Mouse (Mus musculus): ENCODE measurements at regions not wholly inside any gene's neighbourhood (a gene's known extent, or its start where the extent isn't known, plus 50 kb on each side); places are given as distances from the start of the nearest gene placed in this dataset.

DNA sequence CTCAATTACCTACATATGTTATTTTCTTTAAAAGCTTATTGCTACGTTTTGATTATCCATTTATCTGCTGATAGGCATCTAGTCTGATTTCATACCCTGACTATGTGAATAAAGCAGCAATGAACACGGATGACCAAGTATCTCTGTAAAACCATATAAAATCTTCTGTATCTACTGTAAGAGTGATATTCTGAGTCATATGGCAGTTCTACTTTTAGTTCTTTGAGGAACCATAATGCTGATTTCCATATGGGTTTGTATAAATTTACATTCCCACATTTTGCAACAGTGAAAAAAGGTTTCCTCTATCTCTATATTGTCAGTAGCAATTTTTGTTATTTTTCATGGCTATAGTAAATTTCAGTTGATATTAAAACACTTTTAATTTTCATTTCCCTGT lies 280.6 kb downstream of the Fsip2 start:
- H3K4me3 ChIP-seq, result no peak overlapping the region
- no peaks in the 10 kb centered on the region for H3K9me3 ChIP-seq
- H3K4me1 ChIP-seq, result no peaks in the 10 kb centered on the region
- WGBS, result 80% methylated on average over 2 of the region's 2 CpGs
- no peak for ATAC-seq (ENCODE audit: low FRiP score, low read depth)
- no peaks in the 10 kb centered on the region for H3K27me3 ChIP-seq
- H3K36me3 ChIP-seq, result no peaks in the 10 kb centered on the region
- no peak overlapping the region for H3K9ac ChIP-seq (replicated peaks)
- no peak overlapping the region for H3K4me2 ChIP-seq (replicated peaks)
- no peak overlapping the region for H3K27ac ChIP-seq (replicated peaks)

DNA sequence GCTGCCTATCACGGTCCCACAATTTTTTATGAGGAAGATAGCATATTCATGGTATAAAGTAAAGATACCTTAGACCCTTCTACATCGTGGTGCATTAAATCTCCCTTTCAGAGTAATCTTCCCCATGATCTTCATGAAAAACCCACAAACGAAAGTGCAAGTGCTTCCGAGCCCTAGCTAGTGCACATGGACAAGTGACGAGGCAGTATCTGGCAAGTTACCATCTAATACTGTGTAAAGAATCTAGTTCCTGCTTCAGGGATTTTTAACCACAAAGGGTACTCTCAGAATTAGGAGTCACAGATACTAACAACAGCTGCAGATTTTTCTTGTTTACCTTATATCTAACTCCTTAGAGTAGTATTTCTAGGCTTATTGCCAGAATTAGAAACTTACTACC lies 282.8 kb downstream of the Fsip2 start:
- Histone ChIP-seq H3K4me2 (replicated peaks) (no peak overlapping the region), H3K4me1 (no peaks in the 10 kb centered on the region), H3K36me3 (no peaks in the 10 kb centered on the region), H3K27me3 (no peaks in the 10 kb centered on the region), H3K27ac (replicated peaks) (no peak overlapping the region), H3K4me3 (no peak overlapping the region), H3K9ac (replicated peaks) (no peak overlapping the region), H3K9me3 (no peaks in the 10 kb centered on the region)
- no peak for ATAC-seq (ENCODE audit: low FRiP score, low read depth)
- 89% methylated on average over 5 of the region's 5 CpGs for WGBS

DNA sequence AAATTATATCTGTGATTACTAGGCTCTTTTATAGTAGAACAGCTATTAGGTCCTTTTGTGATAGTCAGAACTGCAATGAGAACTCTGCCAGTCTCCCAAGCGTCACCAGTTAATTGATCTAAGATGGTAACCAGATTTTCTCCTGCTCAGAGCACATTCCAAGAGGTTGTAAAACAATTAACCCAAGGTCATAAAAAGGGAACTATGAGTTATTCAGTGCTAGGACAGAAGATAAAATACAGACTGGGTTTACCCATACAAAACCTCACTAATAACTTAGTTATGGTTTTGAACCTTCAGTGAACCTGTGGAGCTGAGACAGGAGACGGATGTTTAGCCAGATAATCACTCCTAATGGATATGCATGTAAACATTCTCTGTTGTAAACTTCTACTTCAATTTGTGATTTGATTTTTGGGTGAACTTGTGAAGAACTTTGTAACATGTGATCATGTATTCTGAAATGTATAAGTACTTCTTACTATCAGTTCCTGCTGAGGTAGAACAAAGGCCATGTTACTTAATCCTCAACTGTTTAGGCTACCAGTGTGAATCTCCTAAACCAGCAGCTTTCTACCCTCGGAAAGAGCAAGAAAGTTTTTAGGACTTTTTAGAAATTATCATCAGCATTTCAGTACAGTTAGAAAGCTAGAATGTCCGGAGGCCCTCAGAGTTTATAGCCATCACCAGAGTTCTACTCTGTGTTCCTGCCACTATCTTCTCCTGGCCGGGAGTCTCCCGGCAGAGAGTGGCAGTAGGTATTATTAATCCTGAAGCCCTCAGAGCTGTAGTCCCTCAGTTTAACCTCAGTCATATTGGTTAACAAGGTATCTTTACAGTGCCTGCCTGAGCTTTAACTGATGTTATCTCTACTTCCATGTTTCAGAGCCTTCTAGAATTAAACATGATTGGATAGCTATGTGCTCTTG lies 308.0 kb downstream of the Fsip2 start:
- WGBS, result 79% methylated on average over 6 of the region's 6 CpGs
- Histone ChIP-seq H3K27ac (replicated peaks) (no peak overlapping the region), H3K4me1 (no peaks in the 10 kb centered on the region), H3K9me3 (no peaks in the 10 kb centered on the region), H3K4me2 (replicated peaks) (no peak overlapping the region), H3K4me3 (no peak overlapping the region), H3K9ac (replicated peaks) (no peak overlapping the region), H3K36me3 (no peaks in the 10 kb centered on the region), H3K27me3 (no peaks in the 10 kb centered on the region)
- ATAC-seq (ENCODE audit: low FRiP score, low read depth), result no peak

DNA sequence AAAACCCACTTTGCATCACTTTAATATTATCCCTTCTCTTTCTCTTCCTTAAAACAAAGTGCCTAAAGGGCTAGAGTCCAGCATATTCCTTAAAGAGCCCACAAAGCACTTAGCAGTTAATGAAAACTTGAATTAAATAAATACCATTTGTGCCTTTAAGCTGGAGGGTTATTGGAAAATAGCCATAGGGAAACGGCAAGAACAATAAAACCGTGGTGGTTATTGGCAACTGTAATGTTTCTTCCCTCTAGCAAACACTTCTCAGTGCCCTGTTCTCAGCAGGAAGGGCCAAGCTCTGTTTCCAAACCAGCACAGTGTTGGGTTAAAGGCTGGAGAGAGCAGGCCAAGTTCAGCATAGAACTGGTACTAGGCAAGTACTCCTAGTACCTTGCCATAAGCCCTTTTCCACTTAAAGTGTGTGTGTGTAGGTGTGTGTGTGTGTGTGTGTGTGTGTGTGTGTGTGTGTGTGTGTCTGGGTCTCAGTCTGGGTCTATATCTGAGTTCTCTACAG lies 313.4 kb downstream of the Fsip2 start:
- H3K27me3 ChIP-seq, result no peaks in the 10 kb centered on the region
- H3K36me3 ChIP-seq, result no peaks in the 10 kb centered on the region
- no peaks in the 10 kb centered on the region for H3K4me1 ChIP-seq
- WGBS, result 80% methylated on average over 2 of the region's 2 CpGs
- no peaks in the 10 kb centered on the region for H3K9me3 ChIP-seq
- no peak overlapping the region for H3K27ac ChIP-seq (replicated peaks)
- no peak for ATAC-seq (ENCODE audit: low FRiP score, low read depth)
- H3K9ac ChIP-seq (replicated peaks), result no peak overlapping the region
- no peak overlapping the region for H3K4me3 ChIP-seq
- no peak overlapping the region for H3K4me2 ChIP-seq (replicated peaks)

DNA sequence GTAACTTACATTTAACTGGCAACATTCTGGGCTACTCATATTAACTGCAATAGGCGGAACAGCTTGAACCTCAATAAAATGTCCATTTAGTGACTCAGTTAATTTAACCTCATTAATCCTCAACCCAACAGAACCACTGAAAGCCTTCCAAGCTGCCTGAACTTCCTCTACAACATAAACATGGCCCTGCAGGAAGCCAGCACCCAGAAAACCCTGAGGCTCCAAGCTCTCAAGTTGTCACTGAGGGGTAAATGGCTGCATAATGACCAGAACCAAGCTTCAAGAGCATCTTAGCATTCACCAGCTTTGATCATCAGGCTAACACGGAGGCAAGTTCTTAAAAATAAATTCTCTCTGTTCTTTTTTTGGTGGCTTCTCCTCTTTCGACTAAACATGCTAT lies 315.2 kb downstream of the Fsip2 start:
- WGBS, result 74% methylated on average over 3 of the region's 3 CpGs
- no peaks in the 10 kb centered on the region for H3K36me3 ChIP-seq

DNA sequence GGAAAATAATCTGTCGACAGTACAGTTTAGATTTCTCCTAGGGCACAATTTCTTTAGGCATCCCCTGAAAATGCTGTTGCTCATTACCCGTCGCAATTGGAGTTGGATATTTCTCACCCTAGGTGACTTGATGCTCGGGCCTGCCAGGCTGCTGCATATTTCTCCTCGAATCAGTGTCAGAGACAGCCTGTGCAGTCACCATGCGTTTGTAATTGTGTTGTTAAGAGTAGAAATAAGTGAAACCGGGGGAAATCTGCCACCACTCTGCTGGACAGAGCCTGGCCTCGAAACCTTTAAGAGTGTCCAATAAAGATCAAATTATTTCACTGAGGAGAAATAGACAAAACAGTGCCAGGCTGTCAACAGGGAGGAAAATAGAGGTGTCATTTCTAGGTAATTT lies 340.7 kb upstream of the Zc3h15 start:
- no peak for ATAC-seq (ENCODE audit: low FRiP score, low read depth)
- Histone ChIP-seq H3K4me1 (no peaks in the 10 kb centered on the region), H3K4me3 (no peak overlapping the region), H3K9me3 (no peaks in the 10 kb centered on the region), H3K27ac (replicated peaks) (no peak overlapping the region), H3K36me3 (no peaks in the 10 kb centered on the region), H3K27me3 (no peaks in the 10 kb centered on the region), H3K9ac (replicated peaks) (no peak overlapping the region), H3K4me2 (replicated peaks) (no peak overlapping the region)
- WGBS, result 72% methylated on average over 8 of the region's 8 CpGs

More for the DNA sequence above, 315.2 kb downstream of the Fsip2 start:
- Histone ChIP-seq H3K9ac (replicated peaks) (no peak overlapping the region), H3K4me2 (replicated peaks) (no peak overlapping the region), H3K9me3 (no peaks in the 10 kb centered on the region), H3K27ac (replicated peaks) (no peak overlapping the region), H3K27me3 (no peaks in the 10 kb centered on the region), H3K4me3 (no peak overlapping the region), H3K4me1 (no peaks in the 10 kb centered on the region)
- no peak for ATAC-seq (ENCODE audit: low FRiP score, low read depth)

DNA sequence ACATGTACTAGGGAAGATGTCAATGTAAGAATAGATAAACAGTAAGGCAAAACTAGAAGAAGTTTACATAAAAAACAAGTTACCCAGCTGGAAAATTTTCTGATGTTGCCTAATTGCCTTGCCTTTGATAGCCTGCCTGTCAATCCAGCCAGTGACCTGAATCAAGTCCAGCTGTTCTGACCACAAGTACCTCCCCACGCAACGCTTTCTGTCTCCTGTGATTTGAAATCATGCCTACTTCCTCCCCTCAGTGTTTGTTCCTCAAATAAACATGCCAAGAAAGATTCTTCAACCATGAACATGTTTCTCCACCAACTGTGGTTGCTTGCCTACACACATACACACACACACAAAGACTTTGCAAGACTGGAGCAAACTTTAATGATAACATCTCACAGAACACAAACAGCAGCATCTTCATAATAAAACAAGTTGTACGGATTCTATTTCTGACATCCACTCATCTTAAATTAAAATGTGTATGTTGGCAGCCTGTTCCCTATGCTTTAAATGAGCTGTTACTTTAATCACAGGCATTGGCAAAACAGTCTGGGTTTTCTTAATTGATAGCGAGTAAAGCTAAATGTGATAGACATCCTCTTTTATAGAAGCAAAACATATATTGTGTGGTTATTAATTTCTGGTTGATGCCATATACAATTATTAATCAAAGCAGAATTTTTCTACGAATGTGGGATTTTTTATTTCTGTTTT lies 312.0 kb upstream of the Zc3h15 start:
- Histone ChIP-seq H3K9me3 (no peaks in the 10 kb centered on the region), H3K4me2 (replicated peaks) (no peak overlapping the region), H3K27ac (replicated peaks) (no peak overlapping the region), H3K4me3 (no peak overlapping the region), H3K4me1 (no peaks in the 10 kb centered on the region), H3K9ac (replicated peaks) (no peak overlapping the region), H3K36me3 (no peaks in the 10 kb centered on the region), H3K27me3 (no peaks in the 10 kb centered on the region)
- WGBS, result 68% methylated on average over 5 of the region's 5 CpGs
- no peak for ATAC-seq (ENCODE audit: low FRiP score, low read depth)

DNA sequence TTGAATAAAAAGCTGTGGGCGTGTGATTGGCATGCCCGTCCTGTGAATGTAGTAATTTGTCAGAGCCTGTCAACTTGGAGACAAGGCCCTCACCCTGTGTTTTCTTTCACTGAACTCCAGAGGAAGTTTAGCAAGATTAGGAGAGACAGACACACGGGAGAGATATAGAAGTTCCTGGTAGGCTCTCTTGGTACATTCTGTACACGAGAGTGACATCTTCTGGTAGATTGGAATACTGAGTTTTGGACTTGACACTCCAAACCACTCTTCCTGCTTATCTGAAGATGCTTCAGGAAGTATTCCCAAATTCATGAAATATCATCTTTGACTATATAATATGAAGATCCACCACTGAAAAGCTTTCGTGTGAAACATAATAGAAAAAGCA lies 311.5 kb upstream of the Zc3h15 start:
- H3K9me3 ChIP-seq, result no peaks in the 10 kb centered on the region
- H3K4me2 ChIP-seq (replicated peaks), result no peak overlapping the region
- no peaks in the 10 kb centered on the region for H3K27me3 ChIP-seq
- H3K9ac ChIP-seq (replicated peaks), result no peak overlapping the region
- 43% methylated on average over 5 of the region's 5 CpGs for WGBS
- H3K4me1 ChIP-seq, result no peaks in the 10 kb centered on the region
- H3K27ac ChIP-seq (replicated peaks), result no peak overlapping the region
- H3K36me3 ChIP-seq, result no peaks in the 10 kb centered on the region
- H3K4me3 ChIP-seq, result no peak overlapping the region
- ATAC-seq (ENCODE audit: low FRiP score, low read depth), result peak; percentile 49; the same call in 1 of the 2 replicates

DNA sequence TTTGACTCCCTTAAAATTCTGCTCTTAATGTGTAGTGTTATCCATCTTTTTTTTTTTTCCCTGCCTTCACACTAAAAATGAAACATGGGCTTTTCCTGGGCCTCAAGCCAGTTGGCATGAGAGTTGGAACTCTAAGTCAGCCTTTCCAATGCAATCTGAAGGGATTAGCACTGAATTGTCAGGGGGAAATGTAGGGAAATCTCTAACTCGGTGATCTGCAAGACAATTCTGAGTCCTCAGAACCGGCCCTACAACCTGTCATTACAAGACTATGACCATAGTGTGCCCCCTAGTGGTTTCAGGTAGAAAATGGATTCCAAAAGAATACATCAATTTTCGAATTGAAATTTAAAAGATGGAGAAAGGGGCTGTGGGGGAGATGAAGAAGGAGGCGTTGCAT lies 306.9 kb upstream of the Zc3h15 start:
- Histone ChIP-seq H3K4me2 (replicated peaks) (no peak overlapping the region), H3K36me3 (no peaks in the 10 kb centered on the region), H3K9ac (replicated peaks) (no peak overlapping the region), H3K27ac (replicated peaks) (no peak overlapping the region), H3K4me3 (no peak overlapping the region), H3K4me1 (no peaks in the 10 kb centered on the region), H3K27me3 (no peaks in the 10 kb centered on the region), H3K9me3 (no peaks in the 10 kb centered on the region)
- no peak for ATAC-seq (ENCODE audit: low FRiP score, low read depth)
- 28% methylated on average over 4 of the region's 4 CpGs for WGBS

DNA sequence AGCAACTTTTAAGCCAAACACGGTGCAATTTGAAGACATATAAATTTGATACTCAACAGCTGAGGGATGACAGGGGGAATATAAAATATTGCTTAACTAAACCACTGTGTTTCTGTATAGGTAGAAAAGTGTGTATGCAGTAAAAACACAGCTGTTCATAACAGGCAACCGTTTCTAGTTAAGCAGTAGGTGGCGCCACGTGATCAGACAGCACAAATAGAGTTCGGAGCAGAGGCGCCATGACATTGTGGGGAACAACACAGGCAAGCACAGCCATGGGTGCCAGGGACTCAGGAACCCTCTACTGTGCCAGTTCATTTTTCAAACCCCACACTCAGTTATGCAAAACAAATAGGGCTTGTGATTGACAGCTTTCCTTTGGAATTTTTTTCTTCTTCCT lies 304.1 kb upstream of the Zc3h15 start:
- Histone ChIP-seq H3K36me3 (no peaks in the 10 kb centered on the region), H3K4me2 (replicated peaks) (no peak overlapping the region), H3K4me3 (no peak overlapping the region), H3K27ac (replicated peaks) (no peak overlapping the region), H3K9me3 (no peaks in the 10 kb centered on the region), H3K9ac (replicated peaks) (no peak overlapping the region), H3K27me3 (no peaks in the 10 kb centered on the region), H3K4me1 (no peaks in the 10 kb centered on the region)
- WGBS, result 82% methylated on average over 6 of the region's 6 CpGs
- ATAC-seq (ENCODE audit: low FRiP score, low read depth), result no peak

Data from midbrain, embryonic 12.5 days (tissue).